Mouse (Mus musculus): ENCODE results near the gene Anks1b. TPM values are rescaled to one million over a fixed set of nuclear protein-coding genes. Genes with fewer than 3 reads are reported as not detected.

The Anks1b gene
- total and polyA plus RNA-seq, 2 experiments from 2014 or later: 105 to 342 TPM

GRCm38 (mm10) chr10:90813326-90813725, 940.0 kb downstream of the Anks1b start:
- Histone ChIP-seq H3K4me3 (ENCODE audit: low read depth, low read length) (no peak overlapping the region), H3K9ac (replicated peaks; ENCODE audit: low read length, poor library complexity, severe bottlenecking) (no peak overlapping the region), H3K36me3 (ENCODE audit: insufficient read depth, low read length) (no peaks in the 10 kb centered on the region), H3K9me3 (ENCODE audit: low read length) (no peaks in the 10 kb centered on the region), H3K27ac (ENCODE audit: low read depth, low read length) (no peak overlapping the region), H3K4me1 (ENCODE audit: insufficient read depth, low read length) (peaks cover 4% of the 10 kb centered on the region; the same call in 1 of the 2 replicates), H3K4me2 (ENCODE audit: low read depth, low read length, poor library complexity, severe bottlenecking) (no peak overlapping the region), H3K27me3 (ENCODE audit: insufficient read depth, low read length) (no peaks in the 10 kb centered on the region)
- WGBS: 91% methylated on average over 5 of the region's 5 CpGs
- TF ChIP-seq CTCF (IDR thresholded peaks at IDR 0.05): no peak
- DNase-seq (ENCODE audit: low spot score): peak; percentile 55
- no peak for ATAC-seq (ENCODE audit: low FRiP score)

- H3K4me3 ChIP-seq (ENCODE audit: low read depth, low read length): no peak overlapping the region
- no peak overlapping the region for H3K4me2 ChIP-seq (ENCODE audit: low read depth, low read length, poor library complexity, severe bottlenecking)
- H3K4me1 ChIP-seq (ENCODE audit: insufficient read depth, low read length): peaks cover 10% of the 10 kb centered on the region; the same call in 1 of the 2 replicates
- no peak for TF ChIP-seq CTCF (IDR thresholded peaks at IDR 0.05)
- H3K9ac ChIP-seq (replicated peaks; ENCODE audit: low read length, poor library complexity, severe bottlenecking): no peak overlapping the region
- ATAC-seq (ENCODE audit: low FRiP score): no peak
- no peaks in the 10 kb centered on the region for H3K9me3 ChIP-seq (ENCODE audit: low read length)
- H3K36me3 ChIP-seq (ENCODE audit: insufficient read depth, low read length): no peaks in the 10 kb centered on the region
- WGBS: 39% methylated on average over 6 of the region's 6 CpGs
- H3K27me3 ChIP-seq (ENCODE audit: insufficient read depth, low read length): no peaks in the 10 kb centered on the region
- H3K27ac ChIP-seq (ENCODE audit: low read depth, low read length): peak overlapping the region; percentile 6; the same call in 1 of the 2 replicates
- DNase-seq (ENCODE audit: low spot score): peak; percentile 90
Measured at GRCm38 (mm10) chr10:90814412-90814811, 941.1 kb downstream of the Anks1b start.

- Histone ChIP-seq H3K27me3 (ENCODE audit: insufficient read depth, low read length) (no peaks in the 10 kb centered on the region), H3K9me3 (ENCODE audit: low read length) (no peaks in the 10 kb centered on the region), H3K4me3 (ENCODE audit: low read depth, low read length) (no peak overlapping the region), H3K4me2 (ENCODE audit: low read depth, low read length, poor library complexity, severe bottlenecking) (no peak overlapping the region), H3K36me3 (ENCODE audit: insufficient read depth, low read length) (no peaks in the 10 kb centered on the region), H3K27ac (ENCODE audit: low read depth, low read length) (peak overlapping the region; percentile 8; the same call in 1 of the 2 replicates), H3K4me1 (ENCODE audit: insufficient read depth, low read length) (0 out of 2 replicates have a peak, but pooled peaks cover 7% of the 10 kb centered on the region), H3K9ac (replicated peaks; ENCODE audit: low read length, poor library complexity, severe bottlenecking) (no peak overlapping the region)
- 36% methylated on average over 10 of the region's 10 CpGs for WGBS
- DNase-seq (ENCODE audit: low spot score) (no peak), ATAC-seq (ENCODE audit: low FRiP score) (no peak)
- no peak for TF ChIP-seq CTCF (IDR thresholded peaks at IDR 0.05)
Measured at GRCm38 (mm10) chr10:90818246-90818937, 945.1 kb downstream of the Anks1b start.

GRCm38 (mm10) chr10:90823438-90823837, 950.1 kb downstream of the Anks1b start:
- H3K9ac ChIP-seq (replicated peaks; ENCODE audit: low read length, poor library complexity, severe bottlenecking): no peak overlapping the region
- no peak overlapping the region for H3K4me2 ChIP-seq (ENCODE audit: low read depth, low read length, poor library complexity, severe bottlenecking)
- no peaks in the 10 kb centered on the region for H3K36me3 ChIP-seq (ENCODE audit: insufficient read depth, low read length)
- no peak for ATAC-seq (ENCODE audit: low FRiP score)
- no peak for DNase-seq (ENCODE audit: low spot score)
- H3K9me3 ChIP-seq (ENCODE audit: low read length): no peaks in the 10 kb centered on the region
- no peak overlapping the region for H3K4me3 ChIP-seq (ENCODE audit: low read depth, low read length)
- 0 out of 2 replicates have a peak, but pooled peaks cover 4% of the 10 kb centered on the region for H3K4me1 ChIP-seq (ENCODE audit: insufficient read depth, low read length)
- 22% methylated on average over 4 of the region's 4 CpGs for WGBS
- H3K27ac ChIP-seq (ENCODE audit: low read depth, low read length): no peak overlapping the region
- TF ChIP-seq CTCF (IDR thresholded peaks at IDR 0.05): no peak
- no peaks in the 10 kb centered on the region for H3K27me3 ChIP-seq (ENCODE audit: insufficient read depth, low read length)

- H3K4me1 ChIP-seq (ENCODE audit: insufficient read depth, low read length): no peaks in the 10 kb centered on the region
- H3K27me3 ChIP-seq (ENCODE audit: insufficient read depth, low read length): no peaks in the 10 kb centered on the region
- TF ChIP-seq CTCF (IDR thresholded peaks at IDR 0.05): no peak
- H3K36me3 ChIP-seq (ENCODE audit: insufficient read depth, low read length): no peaks in the 10 kb centered on the region
- no peak overlapping the region for H3K27ac ChIP-seq (ENCODE audit: low read depth, low read length)
- WGBS: 86% methylated on average over 2 of the region's 2 CpGs
- DNase-seq (ENCODE audit: low spot score) (no peak), ATAC-seq (ENCODE audit: low FRiP score) (no peak)
- H3K9me3 ChIP-seq (ENCODE audit: low read length): no peaks in the 10 kb centered on the region
- H3K9ac ChIP-seq (replicated peaks; ENCODE audit: low read length, poor library complexity, severe bottlenecking): no peak overlapping the region
- H3K4me3 ChIP-seq (ENCODE audit: low read depth, low read length): no peak overlapping the region
- no peak overlapping the region for H3K4me2 ChIP-seq (ENCODE audit: low read depth, low read length, poor library complexity, severe bottlenecking)
Measured at GRCm38 (mm10) chr10:90824692-90825091, 951.4 kb downstream of the Anks1b start.

- no peak for DNase-seq (ENCODE audit: low spot score)
- no peak for TF ChIP-seq CTCF (IDR thresholded peaks at IDR 0.05)
- WGBS: 24% methylated on average over 4 of the region's 4 CpGs
Measured at GRCm38 (mm10) chr10:90826939-90827338, 953.6 kb downstream of the Anks1b start.

More at GRCm38 (mm10) chr10:90826939-90827338, 953.6 kb downstream of the Anks1b start:
- peaks cover 5% of the 10 kb centered on the region; the same call in 1 of the 2 replicates for H3K4me1 ChIP-seq (ENCODE audit: insufficient read depth, low read length)
- no peak for ATAC-seq (ENCODE audit: low FRiP score)
- H3K27ac ChIP-seq (ENCODE audit: low read depth, low read length): no peak overlapping the region
- no peaks in the 10 kb centered on the region for H3K36me3 ChIP-seq (ENCODE audit: insufficient read depth, low read length)
- no peaks in the 10 kb centered on the region for H3K9me3 ChIP-seq (ENCODE audit: low read length)
- H3K4me3 ChIP-seq (ENCODE audit: low read depth, low read length): no peak overlapping the region
- no peak overlapping the region for H3K4me2 ChIP-seq (ENCODE audit: low read depth, low read length, poor library complexity, severe bottlenecking)
- no peak overlapping the region for H3K9ac ChIP-seq (replicated peaks; ENCODE audit: low read length, poor library complexity, severe bottlenecking)
- no peaks in the 10 kb centered on the region for H3K27me3 ChIP-seq (ENCODE audit: insufficient read depth, low read length)

Measured in midbrain, postnatal 0 days (tissue).